Mouse (Mus musculus): ENCODE measurements around the gene Gna14. TPM values are rescaled to one million over a fixed set of nuclear protein-coding genes. Genes with fewer than 3 reads are reported as not detected.
A peak's percentile ranks its signal among the peaks of the same experiment; 100 is the strongest.

Gene Gna14
- polyA plus RNA-seq, 1 experiment from 2014 or later = 3.9 TPM

DNA sequence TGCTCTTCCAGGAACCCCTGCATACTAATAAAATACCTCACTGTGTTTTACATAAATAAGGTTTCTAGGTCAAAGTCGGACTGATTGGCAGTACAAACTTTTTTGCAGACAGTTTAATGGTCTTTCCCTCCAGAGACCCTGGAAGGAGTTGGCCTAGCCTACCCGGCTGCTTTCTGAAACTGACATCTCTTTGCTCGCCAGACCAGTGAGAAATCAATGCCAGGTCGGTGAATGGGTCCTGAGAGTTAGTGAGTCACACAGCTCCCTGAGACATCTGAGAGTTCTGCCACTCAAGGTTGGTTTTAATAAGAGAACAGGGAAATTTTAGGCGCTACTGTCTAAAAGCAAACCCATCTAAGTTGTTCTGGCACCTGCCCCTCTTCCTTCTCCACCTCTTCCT, 49.1 kb downstream of the Gna14 start:
- Histone ChIP-seq H3K36me3 (ENCODE audit: control insufficient read depth, insufficient read depth, low read length) (no peaks in the 10 kb centered on the region), H3K4me2 (ENCODE audit: low read depth, low read length) (no peak overlapping the region), H3K27ac (replicated peaks; ENCODE audit: low read depth, low read length) (no peak overlapping the region), H3K4me1 (ENCODE audit: control insufficient read depth, insufficient read depth, low read length) (no peaks in the 10 kb centered on the region), H3K27me3 (replicated peaks; ENCODE audit: control insufficient read depth, insufficient read depth, low read length) (no peaks in the 10 kb centered on the region), H3K9me3 (ENCODE audit: control insufficient read depth, low read length) (no peaks in the 10 kb centered on the region), H3K4me3 (ENCODE audit: low read depth, low read length) (no peak overlapping the region), H3K9ac (ENCODE audit: low read depth, low read length) (no peak overlapping the region)
- 52% methylated on average over 5 of the region's 5 CpGs for WGBS
- ATAC-seq (ENCODE audit: low read depth) (no peak), DNase-seq (ENCODE audit: low spot score) (no peak)

- no peak overlapping the region for H3K9ac ChIP-seq (ENCODE audit: low read depth, low read length)
- peak overlapping the region; percentile 46 for H3K27ac ChIP-seq (replicated peaks; ENCODE audit: low read depth, low read length)
- H3K9me3 ChIP-seq (ENCODE audit: control insufficient read depth, low read length) = no peaks in the 10 kb centered on the region
- H3K27me3 ChIP-seq (replicated peaks; ENCODE audit: control insufficient read depth, insufficient read depth, low read length) = no peaks in the 10 kb centered on the region
- ATAC-seq (ENCODE audit: low read depth) (no peak), DNase-seq (ENCODE audit: low spot score) (peak; percentile 37)
- H3K4me3 ChIP-seq (ENCODE audit: low read depth, low read length) = no peak overlapping the region
- no peaks in the 10 kb centered on the region for H3K36me3 ChIP-seq (ENCODE audit: control insufficient read depth, insufficient read depth, low read length)
- peaks cover 12% of the 10 kb centered on the region for H3K4me1 ChIP-seq (ENCODE audit: control insufficient read depth, insufficient read depth, low read length)
- H3K4me2 ChIP-seq (ENCODE audit: low read depth, low read length) = no peak overlapping the region
- WGBS = 40% methylated on average over 12 of the region's 12 CpGs
Measured at GRCm38 (mm10) chr19:16490756-16491155, 55.2 kb downstream of the Gna14 start.

GRCm38 (mm10) chr19:16491497-16491896, 55.9 kb downstream of the Gna14 start:
- H3K36me3 ChIP-seq (ENCODE audit: control insufficient read depth, insufficient read depth, low read length) = no peaks in the 10 kb centered on the region
- ATAC-seq (ENCODE audit: low read depth) (no peak), DNase-seq (ENCODE audit: low spot score) (peak; percentile 70)
- H3K4me1 ChIP-seq (ENCODE audit: control insufficient read depth, insufficient read depth, low read length) = peaks cover 12% of the 10 kb centered on the region
- H3K27me3 ChIP-seq (replicated peaks; ENCODE audit: control insufficient read depth, insufficient read depth, low read length) = no peaks in the 10 kb centered on the region
- no peak overlapping the region for H3K4me2 ChIP-seq (ENCODE audit: low read depth, low read length)
- H3K9ac ChIP-seq (ENCODE audit: low read depth, low read length) = no peak overlapping the region
- peak overlapping the region; percentile 46 for H3K27ac ChIP-seq (replicated peaks; ENCODE audit: low read depth, low read length)
- no peaks in the 10 kb centered on the region for H3K9me3 ChIP-seq (ENCODE audit: control insufficient read depth, low read length)
- no peak overlapping the region for H3K4me3 ChIP-seq (ENCODE audit: low read depth, low read length)
- WGBS = 21% methylated on average over 7 of the region's 7 CpGs

DNA sequence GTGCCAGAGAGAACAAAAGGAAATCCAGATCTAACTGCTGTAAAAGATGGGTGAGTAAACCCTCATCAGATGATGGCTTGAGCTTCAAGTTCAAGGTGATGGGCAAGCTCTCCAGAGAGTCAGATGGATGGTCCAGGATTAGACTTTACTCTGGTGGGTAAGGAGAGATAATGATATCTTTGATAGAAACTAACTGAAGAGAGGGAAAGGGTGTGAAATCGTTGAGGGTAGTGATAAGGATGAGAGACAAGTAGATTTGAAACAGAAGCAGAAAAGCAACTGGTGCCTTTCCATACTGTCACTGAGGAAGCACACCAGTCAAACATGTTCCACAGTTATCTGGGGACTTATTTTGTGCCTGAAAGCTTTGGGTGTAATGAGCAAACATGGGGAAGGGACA, 56.9 kb downstream of the Gna14 start:
- WGBS = 86% methylated on average over 1 of the region's 1 CpGs
- DNase-seq (ENCODE audit: low spot score) (no peak), ATAC-seq (ENCODE audit: low read depth) (no peak)
- Histone ChIP-seq H3K4me1 (ENCODE audit: control insufficient read depth, insufficient read depth, low read length) (peaks cover 12% of the 10 kb centered on the region), H3K4me2 (ENCODE audit: low read depth, low read length) (no peak overlapping the region), H3K4me3 (ENCODE audit: low read depth, low read length) (no peak overlapping the region), H3K9ac (ENCODE audit: low read depth, low read length) (no peak overlapping the region), H3K36me3 (ENCODE audit: control insufficient read depth, insufficient read depth, low read length) (no peaks in the 10 kb centered on the region), H3K9me3 (ENCODE audit: control insufficient read depth, low read length) (no peaks in the 10 kb centered on the region), H3K27me3 (replicated peaks; ENCODE audit: control insufficient read depth, insufficient read depth, low read length) (no peaks in the 10 kb centered on the region), H3K27ac (replicated peaks; ENCODE audit: low read depth, low read length) (no peak overlapping the region)

- H3K27ac ChIP-seq (replicated peaks; ENCODE audit: low read depth, low read length) = no peak overlapping the region
- no peak overlapping the region for H3K4me2 ChIP-seq (ENCODE audit: low read depth, low read length)
- no peaks in the 10 kb centered on the region for H3K27me3 ChIP-seq (replicated peaks; ENCODE audit: control insufficient read depth, insufficient read depth, low read length)
- ATAC-seq (ENCODE audit: low read depth) (no peak), DNase-seq (ENCODE audit: low spot score) (no peak)
- no peak overlapping the region for H3K4me3 ChIP-seq (ENCODE audit: low read depth, low read length)
- H3K9me3 ChIP-seq (ENCODE audit: control insufficient read depth, low read length) = no peaks in the 10 kb centered on the region
- H3K9ac ChIP-seq (ENCODE audit: low read depth, low read length) = no peak overlapping the region
- no peaks in the 10 kb centered on the region for H3K36me3 ChIP-seq (ENCODE audit: control insufficient read depth, insufficient read depth, low read length)
- H3K4me1 ChIP-seq (ENCODE audit: control insufficient read depth, insufficient read depth, low read length) = peaks cover 12% of the 10 kb centered on the region
- 85% methylated on average over 10 of the region's 10 CpGs for WGBS
Measured at GRCm38 (mm10) chr19:16494816-16495516, 59.4 kb downstream of the Gna14 start.

GRCm38 (mm10) chr19:16496016-16496415, 60.5 kb downstream of the Gna14 start:
- no peaks in the 10 kb centered on the region for H3K36me3 ChIP-seq (ENCODE audit: control insufficient read depth, insufficient read depth, low read length)
- WGBS = 62% methylated on average over 5 of the region's 5 CpGs
- H3K27ac ChIP-seq (replicated peaks; ENCODE audit: low read depth, low read length) = no peak overlapping the region
- no peaks in the 10 kb centered on the region for H3K9me3 ChIP-seq (ENCODE audit: control insufficient read depth, low read length)
- H3K4me2 ChIP-seq (ENCODE audit: low read depth, low read length) = no peak overlapping the region
- H3K4me3 ChIP-seq (ENCODE audit: low read depth, low read length) = no peak overlapping the region
- DNase-seq (ENCODE audit: low spot score) (peak; percentile 32), ATAC-seq (ENCODE audit: low read depth) (no peak)
- H3K4me1 ChIP-seq (ENCODE audit: control insufficient read depth, insufficient read depth, low read length) = peaks cover 7% of the 10 kb centered on the region
- no peaks in the 10 kb centered on the region for H3K27me3 ChIP-seq (replicated peaks; ENCODE audit: control insufficient read depth, insufficient read depth, low read length)
- H3K9ac ChIP-seq (ENCODE audit: low read depth, low read length) = no peak overlapping the region

DNA sequence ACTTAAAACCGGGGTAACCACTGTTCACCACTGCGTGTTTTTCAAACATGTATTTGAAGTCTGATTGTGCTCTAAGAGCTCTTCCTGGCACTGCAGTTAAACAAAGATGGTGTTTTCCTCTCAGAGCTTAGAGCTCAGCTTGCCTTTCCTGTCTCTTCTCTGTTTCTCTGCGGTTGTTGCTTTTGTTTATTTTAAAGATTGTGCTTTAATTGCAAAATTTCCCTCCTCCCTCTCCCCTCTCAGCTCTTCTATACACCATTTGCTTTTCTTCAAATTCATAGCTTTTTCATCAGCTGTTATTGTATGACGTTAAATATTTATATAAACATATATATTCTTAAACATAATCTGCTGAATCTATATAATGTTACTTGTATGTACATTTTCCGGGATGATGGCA, 66.5 kb downstream of the Gna14 start:
- Histone ChIP-seq H3K4me3 (ENCODE audit: low read depth, low read length) (no peak overlapping the region), H3K9me3 (ENCODE audit: control insufficient read depth, low read length) (no peaks in the 10 kb centered on the region), H3K9ac (ENCODE audit: low read depth, low read length) (no peak overlapping the region), H3K4me1 (ENCODE audit: control insufficient read depth, insufficient read depth, low read length) (no peaks in the 10 kb centered on the region), H3K36me3 (ENCODE audit: control insufficient read depth, insufficient read depth, low read length) (no peaks in the 10 kb centered on the region), H3K27me3 (replicated peaks; ENCODE audit: control insufficient read depth, insufficient read depth, low read length) (no peaks in the 10 kb centered on the region), H3K27ac (replicated peaks; ENCODE audit: low read depth, low read length) (no peak overlapping the region), H3K4me2 (ENCODE audit: low read depth, low read length) (no peak overlapping the region)
- ATAC-seq (ENCODE audit: low read depth) (no peak), DNase-seq (ENCODE audit: low spot score) (no peak)
- WGBS = 43% methylated on average over 5 of the region's 5 CpGs

DNA sequence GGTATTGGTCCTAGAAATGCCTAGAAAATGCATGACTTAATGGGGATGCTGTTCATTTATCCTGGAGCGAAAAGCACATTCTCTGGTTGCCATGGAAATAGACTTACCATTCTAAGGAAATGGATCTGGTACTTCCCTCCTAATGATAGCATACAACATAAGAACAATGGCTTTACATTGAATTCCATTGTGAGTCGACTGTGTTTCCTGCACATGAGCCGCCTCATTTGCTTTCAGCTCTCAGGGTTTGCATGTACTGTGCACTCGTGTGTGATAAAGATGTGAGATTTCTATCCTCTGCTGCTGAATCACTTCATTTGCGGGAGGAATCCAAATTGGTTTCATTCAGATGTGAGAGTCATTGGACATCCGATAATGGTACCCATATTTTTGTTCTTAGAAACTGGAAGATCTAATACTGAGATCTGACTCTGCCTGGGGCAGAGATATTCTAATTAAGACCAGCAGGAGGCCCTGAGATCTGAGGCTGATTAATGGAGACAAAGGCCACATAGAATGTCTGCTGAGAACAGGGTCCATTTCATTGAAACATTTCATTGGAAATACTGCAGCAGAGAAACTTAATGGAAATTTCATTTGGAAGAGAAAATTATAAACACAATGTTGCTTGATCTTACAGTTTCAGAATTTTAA, 71.3 kb downstream of the Gna14 start:
- 40% methylated on average over 6 of the region's 6 CpGs for WGBS
- Histone ChIP-seq H3K36me3 (ENCODE audit: control insufficient read depth, insufficient read depth, low read length) (no peaks in the 10 kb centered on the region), H3K4me1 (ENCODE audit: control insufficient read depth, insufficient read depth, low read length) (no peaks in the 10 kb centered on the region), H3K9me3 (ENCODE audit: control insufficient read depth, low read length) (no peaks in the 10 kb centered on the region; the same call in 1 of the 2 replicates), H3K4me3 (ENCODE audit: low read depth, low read length) (no peak overlapping the region), H3K9ac (ENCODE audit: low read depth, low read length) (no peak overlapping the region), H3K4me2 (ENCODE audit: low read depth, low read length) (no peak overlapping the region), H3K27me3 (replicated peaks; ENCODE audit: control insufficient read depth, insufficient read depth, low read length) (no peaks in the 10 kb centered on the region), H3K27ac (replicated peaks; ENCODE audit: low read depth, low read length) (no peak overlapping the region)
- ATAC-seq (ENCODE audit: low read depth) (peak; percentile 60; the same call in 1 of the 2 replicates), DNase-seq (ENCODE audit: low spot score) (peak; percentile 40)

All from embryonic facial prominence, embryonic 14.5 days (tissue).